Mouse (Mus musculus) left cerebral cortex, postnatal 4 days (tissue): ENCODE data around the gene Car5a. TPM values are rescaled to one million over a fixed set of nuclear protein-coding genes. Genes with fewer than 3 reads are reported as not detected.

Experiments
- DNase-seq: peaks from one replicate; pipeline ENCODE4 v3.0.0-alpha.2; 2022
- intact Hi-C: fragments of 180-260 bp; cut with DNase I; formaldehyde crosslinking; loops from one replicate; pipeline ENCODE4 v1.15.1; 2025
- microRNA-seq: library from miRNA; unstranded; fragments of <30 nt; microRNA quantifications from one replicate; pipeline ENCODE4 v1.2.0, GENCODE M21; 2022
- total RNA-seq, 2 experiments: library from RNA; stranded (reverse); gene quantifications; 2 replicates each; pipeline ENCODE4 v1.2.3; 2021

Gene Car5a
- total RNA-seq, 2 experiments from 2014 or later, result 0.48 TPM; not detected in 1

GRCm38 (mm10) chr8:121887547-121887946, 57.2 kb downstream of the Car5a start:
- no peak for DNase-seq

DNA sequence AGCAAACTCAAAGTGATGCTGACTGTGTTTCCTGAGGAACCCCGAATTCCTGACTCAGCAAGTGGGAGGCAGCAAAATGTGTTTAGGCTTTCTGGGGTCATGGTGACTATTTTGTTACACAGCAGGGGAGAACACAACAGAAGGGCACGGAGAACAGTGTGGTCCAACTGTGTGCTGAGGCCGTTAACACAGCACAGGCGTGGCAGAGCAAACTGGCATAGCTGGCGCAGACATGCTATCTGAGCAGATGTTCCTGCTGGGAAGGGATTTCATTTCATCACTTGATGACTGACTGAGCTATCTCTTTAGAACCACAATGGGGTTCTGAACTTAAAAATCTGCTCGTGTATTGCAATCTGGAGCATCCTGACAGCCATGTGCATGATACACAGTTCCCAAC, 59.3 kb downstream of the Car5a start:
- intact Hi-C loops, result no loop called here
- DNase-seq, result peak; percentile 57

More at GRCm38 (mm10) chr8:121887547-121887946, 57.2 kb downstream of the Car5a start:
- intact Hi-C loops, result no loop called here

GRCm38 (mm10) chr8:121885001-121885400, 59.7 kb downstream of the Car5a start:
- intact Hi-C loops, result no loop called here
- DNase-seq, result peak; percentile 48

DNA sequence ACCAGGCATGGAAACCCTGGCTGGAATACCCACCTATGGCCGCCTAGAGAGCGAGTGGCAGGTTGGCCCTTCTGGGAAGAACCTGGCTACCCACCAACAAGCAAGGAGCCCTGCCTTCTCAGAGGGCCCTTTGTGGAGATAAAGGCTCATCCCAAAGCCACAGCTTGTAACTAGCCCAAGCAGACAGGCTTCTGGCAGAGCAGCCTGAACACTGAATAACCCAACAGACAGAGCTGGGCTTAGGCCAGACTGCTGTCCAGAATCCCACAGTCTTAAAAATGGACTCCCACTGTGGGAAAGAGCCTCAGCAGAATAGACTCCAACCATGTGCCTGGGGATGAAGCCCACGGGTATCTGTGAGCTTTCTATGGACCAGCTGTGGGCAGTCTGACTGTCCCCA, 60.5 kb downstream of the Car5a start:
- DNase-seq, result peak; percentile 74
- intact Hi-C loops, result no loop called here

DNA sequence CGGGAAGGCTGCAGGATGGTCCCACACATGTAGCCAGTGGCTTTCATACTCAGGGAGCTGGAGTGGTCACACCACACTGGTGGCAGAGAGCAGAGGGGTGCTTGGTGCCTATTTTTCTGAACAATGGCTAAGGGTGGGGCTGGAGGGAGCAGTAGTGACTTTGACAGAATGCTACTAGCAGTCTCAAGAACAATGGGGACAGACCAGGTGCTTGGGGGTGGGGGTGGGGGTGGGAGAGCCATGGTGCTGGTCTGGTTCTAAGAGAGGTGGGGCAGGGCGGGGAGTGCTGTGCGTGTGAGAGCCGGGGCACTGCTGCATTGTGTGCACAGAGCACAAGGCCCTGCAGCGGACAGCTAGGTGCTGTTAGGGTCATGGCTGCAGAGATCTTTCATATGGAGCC, 62.8 kb downstream of the Car5a start:
- intact Hi-C loops, result no loop called here
- no peak for DNase-seq

DNA sequence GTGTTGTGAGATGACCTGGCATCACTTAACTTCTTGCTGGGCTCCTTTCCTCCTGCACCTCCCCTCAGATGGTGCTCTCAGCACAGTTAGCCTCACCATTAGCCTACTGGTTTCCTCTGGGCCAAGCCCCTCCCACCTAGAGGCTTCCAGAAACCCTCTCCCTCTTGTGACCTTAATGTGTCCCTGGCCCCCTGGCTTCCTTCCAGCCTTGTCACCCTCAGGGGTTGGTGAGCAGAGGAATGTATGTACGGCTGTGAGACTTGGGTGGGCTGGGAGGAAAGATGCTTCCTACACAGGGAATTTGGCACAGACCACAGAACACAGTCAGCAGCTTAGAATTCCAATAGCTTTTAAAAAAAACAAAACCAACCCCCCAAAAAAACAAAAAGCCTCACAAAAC, 63.9 kb downstream of the Car5a start:
- intact Hi-C loops, result no loop called here

GRCm38 (mm10) chr8:121879712-121880111, 65.0 kb downstream of the Car5a start:
- intact Hi-C loops, result no loop called here
- no peak for DNase-seq

More for the DNA sequence above, 63.9 kb downstream of the Car5a start:
- DNase-seq, result no peak

DNA sequence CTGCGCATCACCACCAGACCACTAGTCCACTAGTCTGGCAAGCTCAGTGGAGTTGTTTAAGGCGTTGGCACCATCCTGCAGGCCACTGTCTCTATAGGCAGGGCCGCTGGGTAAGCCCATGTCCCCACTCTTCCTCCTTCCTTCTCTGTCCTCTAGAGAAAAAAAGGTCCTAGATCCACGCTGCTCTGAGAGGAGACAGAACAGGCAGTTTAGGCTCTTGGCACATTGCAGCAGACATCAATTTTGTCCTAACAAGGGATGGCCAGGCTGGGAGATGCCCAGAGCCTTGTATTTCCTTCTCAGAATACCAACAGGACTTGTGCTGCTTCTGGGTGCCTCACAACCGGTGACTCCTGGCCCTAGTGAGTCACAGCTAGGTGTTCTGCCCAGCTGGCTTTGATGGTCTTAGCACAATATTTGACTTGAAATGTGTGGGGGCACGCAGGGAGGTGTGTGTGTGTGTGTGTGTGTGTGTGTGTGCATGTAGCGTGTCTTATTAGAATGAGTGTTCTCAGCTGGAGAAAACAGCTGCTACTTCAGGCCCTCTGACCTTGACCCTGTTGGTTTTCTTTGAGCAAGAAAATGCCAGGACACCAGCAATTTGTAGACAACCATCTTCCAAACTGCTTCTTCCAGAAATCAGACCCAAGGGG, 66.8 kb downstream of the Car5a start:
- DNase-seq, result no peak
- intact Hi-C loops, result no loop called here

DNA sequence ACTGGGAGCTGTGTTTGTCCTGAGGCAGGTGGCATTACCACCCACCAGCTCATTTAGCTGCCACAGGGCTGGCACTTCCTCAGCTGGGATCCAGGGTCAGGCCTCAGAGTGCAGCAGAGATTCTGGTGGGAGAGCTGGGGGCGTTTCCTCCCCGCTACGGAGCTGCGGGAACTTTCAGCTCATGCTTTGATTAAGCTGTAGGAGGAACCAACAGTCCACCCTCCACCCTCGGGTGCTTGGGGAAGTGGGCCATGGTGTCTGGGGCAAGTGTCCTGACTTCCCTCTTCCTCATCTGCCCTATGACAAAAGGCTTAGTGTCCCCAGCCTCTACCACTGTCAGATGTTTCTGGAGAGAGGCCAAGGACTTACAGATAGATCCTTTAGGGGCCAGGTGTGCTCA, 67.5 kb downstream of the Car5a start:
- intact Hi-C loops, result no loop called here
- DNase-seq, result no peak

- DNase-seq, result no peak
- intact Hi-C loops, result no loop called here
These were observed 69.2 kb downstream of the Car5a start for GRCm38 (mm10) chr8:121875517-121875916.

- DNase-seq, result no peak
- intact Hi-C loops, result no loop called here
These were observed 69.7 kb downstream of the Car5a start for GRCm38 (mm10) chr8:121875045-121875444.

DNA sequence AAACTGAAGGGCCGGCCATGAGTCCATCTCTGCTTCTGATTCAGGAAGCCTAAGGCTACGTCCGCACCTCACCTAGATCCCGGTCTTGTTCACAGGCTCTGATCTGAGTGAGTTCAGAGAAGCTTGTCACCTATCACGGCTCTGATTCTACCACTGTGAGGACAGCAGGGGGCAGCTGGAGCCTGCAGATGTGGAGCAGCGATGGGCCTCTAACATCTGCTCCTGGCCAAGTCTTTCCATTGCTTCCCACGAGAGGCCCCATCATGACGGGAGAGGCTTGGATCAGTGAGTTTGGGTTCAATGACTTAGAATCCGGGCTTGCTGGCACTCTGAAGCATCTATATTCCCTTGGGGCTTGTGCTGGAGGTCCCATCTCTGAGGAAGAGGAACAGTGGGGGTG, 70.7 kb downstream of the Car5a start:
- no peak for DNase-seq
- intact Hi-C loops, result no loop called here

DNA sequence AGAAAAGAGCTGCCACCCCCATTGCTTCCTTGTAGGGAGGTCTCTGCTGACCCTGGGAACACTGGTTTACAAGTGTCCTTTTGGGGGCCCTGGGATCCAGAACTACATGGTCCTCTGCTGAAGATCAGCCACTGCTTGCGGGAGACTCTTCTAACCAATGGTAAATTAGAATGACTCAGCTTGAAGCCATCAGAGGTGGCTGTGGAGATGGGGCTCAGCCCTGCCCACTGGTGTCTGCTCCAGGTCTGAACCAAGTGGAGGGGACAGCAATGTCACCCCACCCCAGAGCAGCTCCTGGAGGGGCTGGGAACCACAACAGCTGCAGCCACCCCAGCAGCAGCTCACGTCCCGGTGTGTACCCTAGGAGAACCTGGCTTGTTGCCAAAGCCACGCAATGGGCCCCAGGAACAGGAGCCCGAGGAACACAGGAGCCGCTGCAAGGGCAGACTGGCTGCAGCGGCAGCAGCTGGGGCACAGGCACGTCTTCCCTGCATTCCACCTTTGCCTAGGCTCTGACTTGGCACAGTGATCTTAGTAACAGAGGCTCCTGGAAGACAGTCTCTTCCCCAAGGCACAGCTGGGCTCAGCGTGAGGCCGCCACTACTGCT, 72.8 kb downstream of the Car5a start:
- intact Hi-C loops, result no loop called here

GRCm38 (mm10) chr8:121870190-121870589, 74.5 kb downstream of the Car5a start:
- intact Hi-C loops, result no loop called here
- no peak for DNase-seq

More for the DNA sequence above, 72.8 kb downstream of the Car5a start:
- no peak for DNase-seq

DNA sequence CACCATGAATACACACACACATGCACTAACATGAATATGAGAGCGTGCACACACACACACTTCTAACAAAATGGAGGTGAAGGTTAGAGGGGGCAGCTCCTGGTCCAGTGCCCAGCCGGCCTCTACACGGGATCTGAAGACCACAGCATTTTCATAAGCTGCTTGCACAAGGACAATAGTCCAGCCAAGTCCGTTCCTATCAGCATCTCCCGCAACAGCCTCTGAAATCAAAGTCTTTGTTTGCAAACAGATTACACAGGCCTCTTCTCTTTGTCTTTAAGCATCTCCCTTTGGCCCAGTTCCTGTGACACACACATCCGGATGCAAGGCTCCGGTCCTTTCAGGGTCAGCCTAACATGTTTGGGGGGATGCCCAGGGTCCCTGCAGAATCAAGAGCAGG, 75.8 kb downstream of the Car5a start:
- no peak for DNase-seq
- intact Hi-C loops, result no loop called here

- intact Hi-C loops, result no loop called here
- no peak for DNase-seq
These were observed 76.5 kb downstream of the Car5a start for GRCm38 (mm10) chr8:121868196-121868595.

Small RNA genes within 50 kb of the gene (microRNA-seq; reads per million reads assigned to microRNA genes)
- not detected for gene Mir7237

Other genes with a start within 250 kb of the Car5a start
- gene Jph3, start 215.3 kb downstream of the Car5a start, total RNA-seq, result 100 to 1,000 TPM; 116 to 119 TPM
- 10 to 100 TPM; 39.7 to 45.2 TPM for gene Klhdc4, start 115.3 kb downstream of the Car5a start, total RNA-seq
- gene Slc7a5, start 37.2 kb downstream of the Car5a start, total RNA-seq, result 100 to 1,000 TPM; 150 to 153 TPM
- 10 to 100 TPM; 30.2 to 30.7 TPM for gene Banp, start 4.8 kb upstream of the Car5a start, total RNA-seq